Mouse (Mus musculus) lung, postnatal 0 days (tissue): ENCODE measurements around the gene Cdc14b.

ENCODE experiments used
- CTCF ChIP-seq: IDR thresholded peaks from 2 replicates; pipeline ENCODE4 v1.5.1; 2016; ENCODE audit warnings: antibody characterized with exemption, mild to moderate bottlenecking
- EP300 ChIP-seq: IDR thresholded peaks from 2 replicates; pipeline ENCODE4 v1.6.1; 2016; ENCODE audit warnings: antibody characterized with exemption, mild to moderate bottlenecking, control low read depth

DNA sequence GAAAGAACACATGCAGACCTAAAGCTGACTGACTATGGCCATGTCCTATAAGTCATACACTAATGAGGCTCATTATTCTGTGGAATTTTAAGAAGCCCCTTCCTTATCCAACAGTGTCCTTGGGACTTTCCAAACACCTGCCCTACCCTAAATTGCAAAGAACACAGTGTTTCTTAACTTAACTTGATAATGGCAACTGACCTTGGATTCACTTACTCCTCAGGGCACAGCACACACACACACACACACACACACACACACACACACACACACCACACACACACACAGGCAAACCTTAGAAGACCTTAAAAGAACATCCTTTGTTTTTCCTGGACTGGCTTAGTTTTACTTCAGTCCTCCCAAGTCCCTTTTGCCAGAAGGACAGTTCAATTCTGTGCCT lies 21.4 kb downstream of the Cdc14b start:
- TF ChIP-seq CTCF (no peak), EP300 (no peak)
